Mouse (Mus musculus): ENCODE measurements around the gene Acsl5. TPM values are rescaled to one million over a fixed set of nuclear protein-coding genes. Genes with fewer than 3 reads are reported as not detected.

The Acsl5 gene
- polyA plus RNA-seq, 1 experiment from 2014 or later = 18.7 TPM

- H3K36me3 ChIP-seq = no peaks in the 10 kb centered on the region
- 0 out of 2 replicates have a peak, but pooled peaks have one; percentile 12 for ATAC-seq (ENCODE audit: low FRiP score, low read depth)
- WGBS = 26% methylated on average over 12 of the region's 12 CpGs
- H3K4me2 ChIP-seq = peak overlapping the region; percentile 50
- H3K4me1 ChIP-seq (replicated peaks) = peaks cover 5% of the 10 kb centered on the region; the same call in 1 of the 2 replicates
- H3K9ac ChIP-seq = 0 out of 2 replicates have a peak overlapping the region, but pooled peaks have one; percentile 3
- no peak overlapping the region for H3K27ac ChIP-seq (replicated peaks)
- peak overlapping the region; percentile 36 for H3K4me3 ChIP-seq
- no peaks in the 10 kb centered on the region for H3K9me3 ChIP-seq
- H3K27me3 ChIP-seq = no peaks in the 10 kb centered on the region
Measured at GRCm38 (mm10) chr19:55218741-55219221, 33.0 kb upstream of the Acsl5 start.

GRCm38 (mm10) chr19:55219359-55219758, 32.4 kb upstream of the Acsl5 start:
- Histone ChIP-seq H3K27ac (replicated peaks) (no peak overlapping the region), H3K27me3 (no peaks in the 10 kb centered on the region), H3K4me3 (no peak overlapping the region), H3K9me3 (no peaks in the 10 kb centered on the region), H3K4me1 (replicated peaks) (peaks cover 5% of the 10 kb centered on the region; the same call in 1 of the 2 replicates), H3K9ac (no peak overlapping the region), H3K36me3 (no peaks in the 10 kb centered on the region), H3K4me2 (no peak overlapping the region)
- 77% methylated on average over 8 of the region's 8 CpGs for WGBS
- no peak for ATAC-seq (ENCODE audit: low FRiP score, low read depth)

GRCm38 (mm10) chr19:55221208-55221607, 30.5 kb upstream of the Acsl5 start:
- Histone ChIP-seq H3K27ac (replicated peaks) (no peak overlapping the region), H3K4me2 (no peak overlapping the region), H3K36me3 (no peaks in the 10 kb centered on the region), H3K9ac (no peak overlapping the region), H3K4me1 (replicated peaks) (peaks cover 5% of the 10 kb centered on the region; the same call in 1 of the 2 replicates), H3K9me3 (no peaks in the 10 kb centered on the region), H3K4me3 (no peak overlapping the region), H3K27me3 (no peaks in the 10 kb centered on the region)
- no peak for ATAC-seq (ENCODE audit: low FRiP score, low read depth)
- 85% methylated on average over 6 of the region's 6 CpGs for WGBS

- no peak overlapping the region for H3K4me2 ChIP-seq
- H3K4me1 ChIP-seq (replicated peaks) = peaks cover 5% of the 10 kb centered on the region; the same call in 1 of the 2 replicates
- no peak for ATAC-seq (ENCODE audit: low FRiP score, low read depth)
- H3K27me3 ChIP-seq = no peaks in the 10 kb centered on the region
- no peak overlapping the region for H3K4me3 ChIP-seq
- H3K9ac ChIP-seq = no peak overlapping the region
- H3K9me3 ChIP-seq = no peaks in the 10 kb centered on the region
- H3K36me3 ChIP-seq = no peaks in the 10 kb centered on the region
- H3K27ac ChIP-seq (replicated peaks) = no peak overlapping the region
- 95% methylated on average over 9 of the region's 9 CpGs for WGBS
Measured at GRCm38 (mm10) chr19:55222268-55222667, 29.5 kb upstream of the Acsl5 start.

- Histone ChIP-seq H3K4me1 (replicated peaks) (no peaks in the 10 kb centered on the region), H3K4me2 (no peak overlapping the region), H3K4me3 (no peak overlapping the region), H3K27me3 (no peaks in the 10 kb centered on the region), H3K36me3 (no peaks in the 10 kb centered on the region), H3K9me3 (no peaks in the 10 kb centered on the region), H3K9ac (no peak overlapping the region), H3K27ac (replicated peaks) (no peak overlapping the region)
- 60% methylated on average over 5 of the region's 5 CpGs for WGBS
- ATAC-seq (ENCODE audit: low FRiP score, low read depth) = no peak
Measured at GRCm38 (mm10) chr19:55226621-55227020, 25.1 kb upstream of the Acsl5 start.

GRCm38 (mm10) chr19:55227135-55227534, 24.6 kb upstream of the Acsl5 start:
- H3K9ac ChIP-seq = no peak overlapping the region
- no peak overlapping the region for H3K4me2 ChIP-seq
- H3K4me3 ChIP-seq = no peak overlapping the region
- no peaks in the 10 kb centered on the region for H3K4me1 ChIP-seq (replicated peaks)
- 90% methylated on average over 7 of the region's 7 CpGs for WGBS
- no peaks in the 10 kb centered on the region for H3K36me3 ChIP-seq
- no peak overlapping the region for H3K27ac ChIP-seq (replicated peaks)
- no peaks in the 10 kb centered on the region for H3K9me3 ChIP-seq
- no peaks in the 10 kb centered on the region for H3K27me3 ChIP-seq
- ATAC-seq (ENCODE audit: low FRiP score, low read depth) = no peak

GRCm38 (mm10) chr19:55231081-55231480, 20.7 kb upstream of the Acsl5 start:
- H3K9ac ChIP-seq = no peak overlapping the region
- no peaks in the 10 kb centered on the region for H3K36me3 ChIP-seq
- no peaks in the 10 kb centered on the region for H3K4me1 ChIP-seq (replicated peaks)
- H3K4me2 ChIP-seq = no peak overlapping the region
- no peaks in the 10 kb centered on the region for H3K9me3 ChIP-seq
- H3K4me3 ChIP-seq = no peak overlapping the region
- H3K27me3 ChIP-seq = no peaks in the 10 kb centered on the region
- H3K27ac ChIP-seq (replicated peaks) = no peak overlapping the region
- 79% methylated on average over 10 of the region's 10 CpGs for WGBS
- no peak for ATAC-seq (ENCODE audit: low FRiP score, low read depth)

- H3K4me1 ChIP-seq (replicated peaks) = no peaks in the 10 kb centered on the region
- WGBS = 49% methylated on average over 8 of the region's 8 CpGs
- no peak for ATAC-seq (ENCODE audit: low FRiP score, low read depth)
- no peak overlapping the region for H3K9ac ChIP-seq
- no peak overlapping the region for H3K4me3 ChIP-seq
- no peaks in the 10 kb centered on the region for H3K9me3 ChIP-seq
- H3K27ac ChIP-seq (replicated peaks) = no peak overlapping the region
- H3K36me3 ChIP-seq = no peaks in the 10 kb centered on the region
- no peak overlapping the region for H3K4me2 ChIP-seq
- H3K27me3 ChIP-seq = no peaks in the 10 kb centered on the region
Measured at GRCm38 (mm10) chr19:55232136-55232535, 19.6 kb upstream of the Acsl5 start.

- Histone ChIP-seq H3K27ac (replicated peaks) (no peak overlapping the region), H3K4me3 (no peak overlapping the region), H3K36me3 (no peaks in the 10 kb centered on the region), H3K4me2 (no peak overlapping the region), H3K9ac (no peak overlapping the region), H3K9me3 (no peaks in the 10 kb centered on the region), H3K27me3 (no peaks in the 10 kb centered on the region), H3K4me1 (replicated peaks) (no peaks in the 10 kb centered on the region)
- ATAC-seq (ENCODE audit: low FRiP score, low read depth) = no peak
- WGBS = 48% methylated on average over 2 of the region's 2 CpGs
Measured at GRCm38 (mm10) chr19:55236026-55236425, 15.7 kb upstream of the Acsl5 start.

GRCm38 (mm10) chr19:55236564-55236963, 15.2 kb upstream of the Acsl5 start:
- Histone ChIP-seq H3K36me3 (no peaks in the 10 kb centered on the region), H3K9ac (no peak overlapping the region), H3K4me1 (replicated peaks) (no peaks in the 10 kb centered on the region), H3K4me2 (no peak overlapping the region), H3K9me3 (no peaks in the 10 kb centered on the region), H3K4me3 (no peak overlapping the region), H3K27me3 (no peaks in the 10 kb centered on the region), H3K27ac (replicated peaks) (no peak overlapping the region)
- WGBS = 84% methylated on average over 5 of the region's 5 CpGs
- ATAC-seq (ENCODE audit: low FRiP score, low read depth) = no peak

GRCm38 (mm10) chr19:55239766-55240426, 11.8 kb upstream of the Acsl5 start:
- WGBS = 80% methylated on average over 6 of the region's 6 CpGs
- no peak overlapping the region for H3K27ac ChIP-seq (replicated peaks)
- H3K27me3 ChIP-seq = no peaks in the 10 kb centered on the region
- no peaks in the 10 kb centered on the region for H3K4me1 ChIP-seq (replicated peaks)
- H3K9ac ChIP-seq = no peak overlapping the region
- no peak overlapping the region for H3K4me2 ChIP-seq
- no peak for ATAC-seq (ENCODE audit: low FRiP score, low read depth)
- H3K36me3 ChIP-seq = no peaks in the 10 kb centered on the region
- H3K9me3 ChIP-seq = no peaks in the 10 kb centered on the region
- no peak overlapping the region for H3K4me3 ChIP-seq

GRCm38 (mm10) chr19:55241186-55241645, 10.5 kb upstream of the Acsl5 start, which contains the start of gene Gucy2g:
Gucy2g (minus strand) TSS chr19:55241236.
- H3K4me2 ChIP-seq = no peak within 1 kb of the TSS
- H3K27ac ChIP-seq (replicated peaks) = no peak within 1 kb of the TSS
- no peaks in the 10 kb centered on the region for H3K36me3 ChIP-seq
- no peak within 1 kb of the TSS for H3K4me3 ChIP-seq
- ATAC-seq (ENCODE audit: low FRiP score, low read depth) = no peak
- no peak within 1 kb of the TSS for H3K9ac ChIP-seq
- H3K9me3 ChIP-seq = no peaks in the 10 kb centered on the region
- H3K4me1 ChIP-seq (replicated peaks) = no peaks in the 10 kb centered on the region
- no peaks in the 10 kb centered on the region for H3K27me3 ChIP-seq
- WGBS = 77% methylated on average over 6 of the region's 6 CpGs
